Comparison of ENCODE assay signal across 9 mouse cellular contexts in the genomic region with DNA sequence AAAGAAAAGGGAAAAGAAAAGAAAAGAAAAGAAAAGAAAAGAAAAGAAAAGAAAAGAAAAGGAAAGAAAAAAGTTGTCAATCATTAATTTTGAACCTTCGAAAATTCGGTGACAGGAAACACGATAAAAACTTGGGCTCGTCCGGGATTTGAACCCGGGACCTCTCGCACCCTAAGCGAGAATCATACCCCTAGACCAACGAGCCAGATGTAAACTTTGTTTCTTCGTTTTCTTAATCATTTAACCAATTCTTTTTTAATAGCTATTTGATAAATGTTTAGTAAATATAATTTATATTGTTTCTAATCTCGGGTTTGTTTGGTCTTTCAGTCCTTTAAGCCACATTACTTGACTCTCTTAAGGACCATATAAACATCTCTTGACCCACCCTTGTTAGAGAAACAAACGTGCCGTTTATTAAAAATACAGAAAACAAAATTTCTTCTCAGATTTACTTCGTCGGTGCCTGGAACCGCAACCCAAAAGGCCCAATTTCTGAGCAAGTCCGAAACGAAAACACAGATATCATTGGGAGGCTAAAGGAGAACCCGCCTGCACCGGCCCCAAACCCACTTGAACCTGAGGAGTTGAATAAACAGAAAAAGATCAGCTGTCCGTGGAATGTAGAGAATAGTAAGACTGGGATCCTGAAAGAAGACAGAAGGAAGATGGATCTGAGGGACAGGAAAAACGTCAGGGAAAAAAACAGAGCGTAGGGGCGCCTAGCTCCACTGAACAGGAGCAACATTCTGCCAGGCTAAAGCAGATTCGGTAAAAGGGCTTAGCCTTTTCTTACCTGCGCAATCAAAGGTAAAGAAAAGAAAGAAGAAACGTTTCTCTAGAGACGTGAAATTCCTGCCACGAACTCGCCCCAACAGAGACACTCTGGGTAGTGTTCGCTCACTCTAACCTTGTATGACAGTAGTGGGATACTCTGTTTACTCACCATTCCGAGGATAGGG. TPM values are rescaled to one million over a fixed set of nuclear protein-coding genes. Genes with fewer than 3 reads are reported as not detected.
DNase-seq lines count a peak whose midpoint lies in the region; ATAC-seq and TF ChIP-seq lines count a peak whose summit lies in the region.
"Had no signal": no experiment of that assay in that cellular context is flagged by ENCODE, and none has a peak within 500 bp of the region (broad histone marks: within the 10 kb centered on the region; RNA-seq: fewer than 3 reads in every experiment).

No protein-coding gene starts in this region.

- no peak for TF ChIP-seq POLR2A in small intestine, adult 2 months (IDR thresholded peaks at IDR 0.05; ENCODE audit: low read depth, low read length)

- H3K4me3 ChIP-seq in embryonic facial prominence, embryonic 14.5 days (ENCODE audit: low read depth, low read length) = peak overlapping the region; percentile 64
- peak overlapping the region; percentile 77 for H3K4me3 ChIP-seq in small intestine, adult 2 months (ENCODE audit: low read depth, low read length)

- peak overlapping the region; percentile 66 for H3K4me2 ChIP-seq in embryonic facial prominence, embryonic 14.5 days (ENCODE audit: low read depth, low read length)

- no peak for TF ChIP-seq CTCF in small intestine, adult 2 months (IDR thresholded peaks at IDR 0.05; ENCODE audit: extremely low read depth, insufficient read length, insufficient replicate concordance, low read depth, low read length)

- peaks cover 5% of the 10 kb centered on the region; the same call in 1 of the 2 replicates for H3K4me1 ChIP-seq in embryonic facial prominence, embryonic 14.5 days (ENCODE audit: control insufficient read depth, insufficient read depth, low read length)
- peaks cover 2% of the 10 kb centered on the region; the same call in 1 of the 2 replicates for H3K4me1 ChIP-seq in small intestine, adult 2 months (ENCODE audit: control insufficient read depth, insufficient read depth, insufficient read length, low read length)

- peak overlapping the region; percentile 86 for H3K27ac ChIP-seq in embryonic facial prominence, embryonic 14.5 days (replicated peaks; ENCODE audit: low read depth, low read length)
- H3K27ac ChIP-seq in small intestine, adult 2 months (ENCODE audit: insufficient read depth, low read depth, low read length) = peak overlapping the region; percentile 44

- no peaks in the 10 kb centered on the region for H3K36me3 ChIP-seq in embryonic facial prominence, embryonic 14.5 days (ENCODE audit: control insufficient read depth, insufficient read depth, low read length)
- H3K36me3 ChIP-seq in small intestine, adult 2 months (ENCODE audit: control insufficient read depth, insufficient read depth, low read length) = no peaks in the 10 kb centered on the region

- H3K27me3 ChIP-seq in embryonic facial prominence, embryonic 14.5 days (replicated peaks; ENCODE audit: control insufficient read depth, insufficient read depth, low read length) = no peaks in the 10 kb centered on the region
- no peaks in the 10 kb centered on the region for H3K27me3 ChIP-seq in small intestine, adult 2 months (ENCODE audit: control insufficient read depth, insufficient read depth, low read length)

- peak overlapping the region; percentile 65 for H3K9ac ChIP-seq in embryonic facial prominence, embryonic 14.5 days (ENCODE audit: low read depth, low read length)

- ATAC-seq in embryonic facial prominence, embryonic 14.5 days (ENCODE audit: low read depth) = no peak

- intact Hi-C loops in heart, postnatal 36 days (cut with DNase I) = loop anchor here (1.0 to 10.0 kb wide), 3 partner anchors 9 to 1582 kb away; partner anchors contain the start of gene Zfp184

- WGBS in embryonic facial prominence, embryonic 14.5 days = under 1% methylated on average over 32 of the region's 32 CpGs
- under 1% methylated on average over 32 of the region's 32 CpGs for WGBS in small intestine, adult 2 months

- H3K9me3 ChIP-seq in embryonic facial prominence, embryonic 14.5 days (ENCODE audit: control insufficient read depth, low read length) = no peaks in the 10 kb centered on the region

- peak; percentile 69 to 92 for DNase-seq in adrenal gland, adult (ENCODE audit: inconsistent age in 2 of 2, low spot score in 1 of 2)
- DNase-seq in adrenal gland, adult 8-10 months = no peak
- peak; percentile 48 for DNase-seq in T-cell, adult 2 months (ENCODE audit: low spot score)
- peak; percentile 63 for DNase-seq in embryonic facial prominence, embryonic 14.5 days (ENCODE audit: low spot score)
- peak; percentile 71 to 74 for DNase-seq in heart, postnatal 36 days
- DNase-seq in layer of hippocampus, postnatal 10 days (ENCODE audit: low spot score in 2 of 2) = peak; percentile 56 to 70
- DNase-seq in lung, postnatal 25 days (ENCODE audit: low spot score) = peak; percentile 58

RNA-seq across cellular contexts. Expression of gene Abt1, which starts 13.5 kb away (rescaled TPM):
- 1 to 10 TPM; 6.5 to 7.8 (median 7.1) TPM for total RNA-seq in adrenal gland, adult 8-10 months (2022)
- 10.3 and 11.6 TPM in 2 replicates for polyA plus RNA-seq in embryonic facial prominence, embryonic 14.5 days (2014; fragmentation: Nextera tagmentation; extraction: Ambion mirVana)
- total RNA-seq in heart, postnatal 36 days (2021) = 1 to 10 TPM; 4.3 TPM
- 1 to 10 TPM; 7.0 to 7.5 TPM for total RNA-seq in layer of hippocampus, postnatal 10 days (2021)
- polyA plus RNA-seq in small intestine, adult 2 months (2012; rRNA removed) = 0.95 and 1.2 TPM in 2 replicates

RNA-seq across cellular contexts. Expression of gene Btn1a1, which starts 28.6 kb away (rescaled TPM):
- total RNA-seq in adrenal gland, adult 8-10 months (2022) = not detected
- 0.18 TPM in 1 of 2 replicates, not detected in the other for polyA plus RNA-seq in embryonic facial prominence, embryonic 14.5 days (2014; fragmentation: Nextera tagmentation; extraction: Ambion mirVana)
- not detected for total RNA-seq in heart, postnatal 36 days (2021)
- total RNA-seq in layer of hippocampus, postnatal 10 days (2021) = not detected
- 0.05 TPM in 1 of 2 replicates, not detected in the other for polyA plus RNA-seq in small intestine, adult 2 months (2012; rRNA removed)
- total RNA-seq: left cerebral cortex, postnatal 14 days had no signal

RNA-seq across cellular contexts. Expression of gene Btn2a2, which starts 51.5 kb away (rescaled TPM):
- total RNA-seq in adrenal gland, adult 8-10 months (2022) = not detected
- polyA plus RNA-seq in embryonic facial prominence, embryonic 14.5 days (2014; fragmentation: Nextera tagmentation; extraction: Ambion mirVana) = 0.40 and 0.51 TPM in 2 replicates
- total RNA-seq in heart, postnatal 36 days (2021) = not detected
- under 1 TPM; 0.53 to 0.58 TPM for total RNA-seq in layer of hippocampus, postnatal 10 days (2021)
- polyA plus RNA-seq in small intestine, adult 2 months (2012; rRNA removed) = not detected in 2 replicates
